Mouse (Mus musculus) brain, adult 2 months (tissue): ENCODE measurements around the gene Acsm4.
"Not testable (repeated sequence)": the region's sequence is repeated elsewhere in the genome, so short reads cannot be mapped to it uniquely, and the experiment has no call there.

Experiments
- DNase-seq: peaks from one replicate; pipeline ENCODE4 v3.0.0; 2011; ENCODE audit warnings: low read depth, low spot score

Gene Acsm4

DNA sequence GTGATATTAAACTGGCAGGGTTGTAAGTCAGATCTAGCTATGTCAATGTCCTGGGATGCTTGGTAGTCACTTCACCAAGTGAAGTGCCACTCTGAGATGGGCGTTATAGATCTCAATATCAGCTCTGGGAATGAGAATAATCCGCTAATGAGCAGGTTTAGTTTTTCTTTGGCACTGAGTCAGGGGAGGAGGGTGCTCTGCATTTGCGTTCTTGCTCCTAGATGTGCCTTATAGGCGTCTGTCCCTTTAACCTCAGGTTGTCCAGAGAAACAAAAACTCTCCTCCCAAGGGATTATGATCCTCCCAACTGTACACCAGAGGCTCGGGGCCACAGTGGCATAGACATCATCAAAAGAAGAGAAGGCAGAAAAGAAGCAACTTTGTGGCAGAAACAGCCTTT, at the start of gene Acsm4:
Gene Acsm4, plus strand, starts transcription at position 301 of the 400 bp plus-strand sequence.
- no peak for DNase-seq

DNA sequence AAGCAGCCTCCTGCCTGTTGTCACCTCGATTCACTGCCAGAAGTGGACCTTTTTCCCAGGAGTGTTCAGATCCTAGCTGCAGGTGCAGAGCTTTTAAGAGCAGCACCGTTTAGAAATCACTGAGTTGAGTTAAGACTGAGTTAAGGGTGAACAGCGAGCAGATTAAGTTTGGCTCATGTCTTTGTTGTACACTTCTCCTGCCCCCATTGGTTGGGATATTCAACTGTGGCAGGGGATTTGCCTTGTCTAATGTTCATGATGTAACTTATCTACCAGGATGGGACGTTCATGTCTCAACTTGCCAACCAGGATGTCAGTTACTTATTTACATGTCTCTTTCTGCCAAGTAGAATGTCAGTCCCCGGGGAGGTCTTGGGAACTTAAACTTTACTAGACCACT, 47.5 kb upstream of the Acsm4 start:
- DNase-seq: no peak

DNA sequence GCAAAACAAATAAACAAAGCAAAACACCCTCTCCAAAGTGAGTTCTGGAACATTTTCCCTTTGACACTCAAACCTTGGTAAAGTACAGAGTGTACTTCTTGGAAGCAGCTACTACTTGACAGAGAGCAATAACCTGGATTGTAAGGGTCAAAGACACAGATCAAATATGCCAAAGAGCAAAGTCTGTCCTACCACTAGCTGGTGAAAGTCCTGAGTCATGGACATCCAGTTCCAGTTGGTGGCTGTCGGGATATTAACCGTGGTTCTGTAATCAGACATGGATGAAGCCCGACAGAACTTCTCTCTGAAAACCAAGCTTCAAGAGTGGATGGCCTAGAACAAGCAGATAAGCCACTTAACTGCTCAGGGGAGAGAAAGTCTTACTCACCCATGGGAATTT, 21.9 kb upstream of the Acsm4 start:
- no peak for DNase-seq

DNA sequence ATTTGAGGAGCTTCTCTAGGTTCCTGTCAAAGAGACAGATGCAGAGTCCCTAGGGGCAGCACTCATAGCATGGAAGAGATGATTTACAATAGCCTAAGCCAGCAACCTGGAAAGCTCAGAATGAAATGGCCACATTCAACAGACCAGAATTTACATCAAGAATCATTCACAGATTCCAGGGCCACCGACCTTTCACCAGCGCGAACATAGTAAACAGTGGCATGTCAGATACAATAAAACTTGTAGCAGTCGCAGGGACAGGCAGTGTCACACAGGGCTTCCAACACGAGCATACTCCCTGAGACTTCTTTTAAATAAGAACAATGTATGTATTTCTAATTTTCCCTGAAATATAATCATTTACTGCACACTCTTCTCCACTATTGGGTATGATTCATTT, 19.4 kb upstream of the Acsm4 start:
- no peak for DNase-seq

DNA sequence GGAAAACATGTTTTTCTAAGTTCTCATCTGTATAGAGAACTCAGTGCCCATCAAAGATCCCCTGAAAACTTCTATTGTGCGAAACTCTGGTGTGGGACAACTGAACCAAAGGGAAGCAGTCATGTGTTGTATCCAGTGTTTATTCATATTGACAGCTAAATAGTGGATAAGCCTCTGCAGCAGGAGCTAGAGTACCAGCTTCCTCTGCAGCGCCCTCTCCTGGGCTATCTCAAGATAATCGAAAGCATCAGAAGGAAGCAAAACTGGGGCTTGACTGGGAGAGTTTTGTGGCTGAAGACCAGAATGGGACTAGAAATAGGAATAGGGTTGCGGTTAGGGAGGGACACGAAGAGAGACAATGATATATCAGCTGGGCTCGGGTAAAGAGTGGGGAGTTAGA, 18.9 kb upstream of the Acsm4 start:
- DNase-seq: peak; percentile 29

DNA sequence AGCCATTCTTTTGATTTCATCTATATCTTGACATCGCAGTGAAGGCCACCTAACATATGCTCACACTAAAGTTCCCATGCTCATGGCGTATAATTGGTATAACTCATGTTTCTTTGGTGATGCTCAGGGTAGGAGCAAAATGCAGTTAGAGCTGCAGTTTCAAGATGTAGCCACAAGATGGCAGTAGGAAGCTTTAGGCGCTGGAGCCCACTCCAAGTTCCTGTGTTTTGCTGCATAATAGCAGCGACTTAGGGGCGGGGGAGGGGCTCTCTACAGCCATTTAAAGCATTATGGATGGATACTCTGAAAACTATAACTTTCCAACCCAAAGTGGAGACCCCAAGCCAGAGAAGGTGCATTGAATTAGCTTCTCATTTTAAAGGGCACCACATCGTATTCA, 16.4 kb upstream of the Acsm4 start:
- peak; percentile 73 for DNase-seq

DNA sequence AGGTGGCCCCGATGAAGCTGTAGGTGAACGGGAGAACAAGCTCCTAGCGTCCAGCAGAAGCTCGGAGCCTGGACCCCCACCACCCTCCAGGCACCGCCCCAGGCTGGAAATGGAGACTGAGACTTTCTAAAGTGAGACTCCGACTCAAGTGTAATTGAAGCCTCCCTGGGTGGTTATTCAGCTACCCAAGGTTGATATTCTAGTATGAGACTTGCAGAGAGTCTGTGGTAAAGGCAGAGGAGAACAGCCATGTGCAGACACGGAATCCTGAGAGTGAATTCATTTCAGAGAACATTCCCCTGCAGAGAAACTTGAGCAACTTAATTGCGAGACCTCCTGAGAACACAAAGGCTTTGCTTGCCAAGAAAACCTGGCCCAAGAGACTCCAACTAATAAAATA, 9.7 kb upstream of the Acsm4 start:
- no peak for DNase-seq

DNA sequence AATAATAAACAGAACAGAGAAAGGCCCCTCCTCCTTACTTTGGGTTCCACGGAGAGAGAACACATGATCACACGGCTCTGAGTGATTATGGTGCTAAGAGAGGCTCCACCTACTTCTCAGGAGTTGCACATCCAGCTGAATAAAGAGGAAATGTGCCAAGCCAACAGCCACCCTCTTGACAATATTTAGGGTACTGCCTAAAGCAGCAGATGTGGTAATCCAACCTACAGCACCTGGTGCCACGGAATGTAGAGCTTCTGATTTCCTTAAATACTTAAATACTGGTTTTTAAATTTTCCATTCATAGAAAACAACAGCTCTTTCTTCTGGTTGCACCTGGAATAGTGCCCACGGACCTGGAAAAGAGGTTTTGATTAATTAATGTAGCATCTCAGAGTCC, 7.1 kb upstream of the Acsm4 start:
- DNase-seq: no peak

DNA sequence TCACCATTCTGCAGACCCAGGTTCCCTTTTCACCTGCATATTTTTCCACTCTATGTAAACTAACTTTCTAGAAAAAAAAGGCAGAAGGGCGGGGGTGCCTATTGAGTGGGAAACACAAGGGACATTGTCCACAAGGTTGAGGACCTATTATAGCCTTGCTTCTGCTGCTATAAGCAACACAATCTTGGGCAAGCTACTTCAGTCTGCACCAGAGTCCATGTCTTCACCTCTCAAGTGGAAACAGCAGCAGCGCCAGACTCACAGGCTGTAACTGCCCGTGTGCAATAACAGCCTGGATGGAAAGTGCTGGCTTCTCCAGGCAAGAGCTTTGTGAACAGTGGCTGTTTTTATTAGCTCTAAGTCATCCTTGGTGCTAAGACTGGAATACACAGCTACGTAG, 2.5 kb downstream of the Acsm4 start:
- no peak for DNase-seq

DNA sequence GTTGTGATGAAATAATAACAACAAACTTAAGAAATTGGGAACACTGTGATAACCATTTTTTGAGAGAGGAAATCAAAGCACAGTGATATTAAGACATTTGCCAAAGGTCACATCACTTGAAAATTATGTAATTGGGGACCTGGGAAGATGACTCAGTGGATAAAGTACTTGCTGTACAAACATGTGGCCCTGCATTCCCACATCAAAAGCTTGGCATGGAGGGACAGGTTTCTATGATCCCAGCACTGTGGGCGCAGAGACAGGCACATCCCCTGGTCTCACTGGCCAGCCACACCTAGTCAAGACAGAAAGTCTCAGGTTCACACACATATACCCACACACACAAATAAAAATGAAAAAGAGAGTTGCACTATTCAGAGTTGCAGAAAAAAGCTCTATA, 5.1 kb downstream of the Acsm4 start:
- no peak for DNase-seq

DNA sequence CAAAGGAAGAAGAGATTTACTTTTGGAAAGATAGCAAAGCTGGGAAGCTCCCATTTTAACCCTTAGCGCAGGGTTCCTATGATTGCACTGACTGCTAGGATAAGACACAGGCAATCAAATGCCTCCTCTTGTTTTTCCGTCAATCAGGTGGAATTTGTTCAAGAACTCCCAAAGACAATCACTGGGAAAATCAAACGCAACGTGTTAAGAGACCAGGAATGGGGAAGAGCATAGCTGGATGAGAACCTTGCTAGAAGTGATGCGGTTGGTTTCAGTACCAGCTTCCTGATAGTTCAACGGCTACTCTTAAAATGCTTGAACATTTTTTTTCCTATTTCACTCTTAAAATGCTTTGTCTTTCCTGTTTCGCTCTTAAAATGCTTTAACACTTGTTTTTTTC, 24.3 kb downstream of the Acsm4 start:
- DNase-seq: no peak

DNA sequence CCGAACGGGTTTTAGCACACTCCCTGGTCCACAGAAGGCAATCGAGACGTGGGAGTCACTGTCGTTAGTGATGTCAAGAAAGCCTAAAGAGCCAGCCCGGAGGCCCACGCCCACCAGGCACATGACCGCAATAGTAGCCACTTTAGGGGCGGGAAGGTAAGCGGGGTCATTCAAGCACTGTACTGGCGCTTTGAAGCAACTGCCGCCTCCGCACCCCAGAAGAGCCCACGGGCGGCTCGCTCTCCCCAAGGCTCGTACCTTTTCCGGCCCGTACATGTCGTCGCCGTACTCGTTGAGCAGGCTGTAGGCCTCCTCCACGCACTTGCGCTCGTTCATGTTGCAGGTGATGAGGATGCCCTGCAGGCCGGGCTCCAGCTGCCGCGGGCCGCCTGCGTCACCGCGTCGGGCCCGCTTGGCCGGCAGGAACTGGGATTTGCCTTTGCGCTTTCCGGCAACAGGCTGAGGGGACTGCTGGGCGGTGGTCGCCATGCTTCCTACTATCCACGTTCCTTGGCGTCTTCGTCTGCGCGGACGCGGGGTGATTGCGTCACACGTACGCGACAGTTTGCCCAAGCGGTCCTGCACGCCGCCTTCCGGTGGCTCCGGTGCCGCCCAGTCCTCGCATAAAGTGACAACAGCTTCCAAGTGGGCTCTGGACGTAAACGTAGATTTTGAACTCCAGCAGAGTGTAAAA, 30.6 kb downstream of the Acsm4 start, which contains the start of gene Thumpd1:
Gene Thumpd1, minus strand, starts transcription at position 546 of the 694 bp plus-strand sequence.
- DNase-seq: peak; percentile 98

DNA sequence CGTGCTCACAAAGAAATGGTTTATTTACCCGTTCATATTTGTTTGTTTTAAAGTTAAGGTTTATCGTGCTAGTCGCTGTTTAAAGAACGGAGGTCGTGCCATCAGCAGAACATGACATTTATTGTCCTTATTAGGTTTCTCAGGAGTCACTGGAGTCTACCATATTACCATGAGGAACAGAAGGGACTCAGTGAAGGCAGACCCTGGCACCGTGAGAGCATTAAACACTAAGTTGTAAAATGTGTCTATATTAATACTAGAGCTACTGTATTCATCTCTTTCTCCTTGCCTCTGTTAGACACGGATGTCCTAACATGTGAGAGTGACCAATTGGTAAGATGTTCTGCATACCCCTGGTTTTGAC, 31.1 kb downstream of the Acsm4 start:
- no peak for DNase-seq

DNA sequence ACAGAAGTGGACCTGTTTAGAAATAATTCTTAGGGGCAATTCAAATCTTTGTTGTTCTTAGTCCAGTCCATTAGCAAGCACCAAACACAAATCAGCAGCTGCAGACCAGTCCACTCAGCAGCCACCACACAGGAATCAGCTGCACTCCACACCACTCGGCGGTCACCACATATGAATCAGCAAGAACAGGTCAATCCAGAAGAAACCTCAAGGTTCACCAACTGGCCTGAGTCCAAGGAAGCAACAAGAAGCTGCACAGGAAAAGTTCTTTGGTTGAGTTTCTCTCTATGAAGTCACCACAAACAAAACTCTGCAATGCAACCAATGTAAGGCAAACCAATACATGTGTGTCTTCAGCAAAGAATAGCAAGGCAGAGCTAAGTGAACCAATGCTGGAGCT, 37.8 kb downstream of the Acsm4 start:
- no peak for DNase-seq

DNA sequence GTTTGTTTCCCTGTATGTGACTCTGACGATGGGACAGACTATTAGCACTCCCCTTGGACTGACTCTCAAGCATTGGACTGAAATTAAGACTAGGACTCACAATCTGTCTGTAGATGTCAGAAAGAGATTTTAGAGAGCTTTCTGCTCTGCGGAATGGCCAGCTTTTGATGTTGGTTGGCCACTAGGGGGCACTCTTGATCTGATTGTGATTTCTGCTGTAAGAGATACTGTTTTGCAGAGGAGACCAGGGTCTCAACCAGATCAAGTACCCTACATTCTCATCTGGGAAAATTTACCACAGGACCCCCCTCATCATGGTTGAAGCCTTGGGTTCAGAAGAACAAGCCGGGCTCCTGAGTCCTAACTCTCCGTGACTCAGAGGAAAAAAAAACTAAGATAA, 41.4 kb downstream of the Acsm4 start:
- DNase-seq: peak; percentile 70

DNA sequence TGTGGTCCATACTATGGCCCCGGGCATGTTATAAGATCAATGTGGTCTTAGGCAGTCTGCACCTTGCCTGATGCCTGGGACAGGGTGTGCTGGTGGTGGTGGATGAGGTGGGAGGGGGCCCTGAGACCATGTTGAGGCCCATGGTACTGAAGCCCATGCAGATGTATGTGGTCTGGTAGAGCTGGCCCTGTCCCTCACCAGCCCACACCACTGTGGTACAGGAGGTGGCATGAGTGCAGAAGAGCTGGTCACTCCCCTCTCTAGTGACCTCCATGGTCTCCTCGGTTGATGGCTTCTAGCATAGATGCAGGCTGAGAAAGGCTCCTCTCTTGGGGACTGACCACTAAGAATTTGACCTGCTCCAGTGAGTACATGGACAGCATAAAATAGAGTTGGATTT, 49.1 kb downstream of the Acsm4 start:
- DNase-seq: no peak

DNA sequence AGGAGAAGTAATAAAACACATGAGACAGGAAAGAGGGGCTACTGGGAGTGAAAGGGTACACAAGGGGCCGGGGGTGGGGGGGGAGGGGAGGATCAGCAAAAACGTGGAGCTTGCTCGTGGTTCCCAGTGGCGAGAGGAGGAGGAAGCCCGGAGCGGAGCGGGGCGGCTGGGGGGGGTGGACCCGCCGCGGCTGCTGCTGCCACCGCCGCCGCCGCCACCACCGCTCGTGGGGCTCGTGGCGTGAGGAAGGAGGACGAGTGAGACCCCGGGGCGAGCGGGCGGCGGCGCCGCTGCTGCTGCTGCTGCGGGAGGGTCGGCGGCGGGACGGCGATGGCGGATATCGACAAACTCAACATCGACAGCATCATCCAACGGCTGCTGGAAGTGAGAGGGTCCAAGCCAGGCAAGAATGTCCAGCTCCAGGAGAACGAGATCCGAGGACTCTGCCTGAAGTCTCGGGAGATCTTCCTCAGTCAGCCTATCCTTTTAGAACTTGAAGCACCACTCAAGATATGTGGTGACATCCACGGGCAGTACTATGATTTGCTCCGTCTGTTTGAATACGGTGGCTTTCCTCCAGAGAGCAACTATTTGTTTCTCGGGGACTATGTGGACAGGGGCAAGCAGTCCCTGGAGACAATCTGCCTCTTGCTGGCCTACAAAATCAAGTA, 50.1 kb downstream of the Acsm4 start:
- not testable (repeated sequence) for DNase-seq

DNA sequence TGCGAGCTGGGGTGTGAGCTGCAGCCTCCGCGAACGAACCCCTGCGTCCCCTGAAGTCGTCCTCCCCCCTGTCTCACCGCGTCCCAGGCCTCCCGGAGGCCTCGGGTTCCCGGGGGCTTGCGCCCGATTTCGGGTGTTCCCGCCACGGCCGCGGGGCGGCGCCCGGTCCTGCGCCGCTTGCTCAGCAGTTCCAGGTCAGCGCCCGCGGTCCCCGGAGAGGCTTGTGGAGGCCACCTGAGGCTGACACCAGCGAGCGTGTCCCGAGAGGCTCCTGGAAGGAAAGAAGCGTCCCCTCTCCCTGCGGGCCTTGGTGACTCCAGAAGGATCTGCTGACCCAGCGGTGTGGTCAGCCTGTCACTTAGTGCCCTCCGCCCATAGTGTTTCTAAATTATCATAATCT, 54.5 kb downstream of the Acsm4 start:
- no peak for DNase-seq

DNA sequence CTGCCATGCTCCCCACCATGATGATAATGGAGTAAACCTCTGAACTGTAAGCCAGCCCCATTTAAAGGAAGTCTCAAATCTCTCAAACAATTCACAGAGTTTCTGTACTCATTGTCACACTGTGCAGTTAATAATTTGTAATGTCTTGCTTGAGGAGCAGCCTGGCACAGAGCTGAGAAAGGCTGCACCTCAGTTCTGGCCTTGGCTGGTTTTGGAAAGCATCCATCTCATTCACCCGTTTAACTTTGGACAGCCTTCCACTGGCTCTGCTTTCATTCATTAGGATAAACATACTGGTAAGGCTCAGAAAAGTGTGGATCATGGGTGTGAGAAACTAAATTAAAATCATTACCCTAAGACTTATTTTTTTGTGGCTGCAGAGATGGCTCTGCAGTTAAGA, 56.0 kb downstream of the Acsm4 start:
- DNase-seq: no peak

DNA sequence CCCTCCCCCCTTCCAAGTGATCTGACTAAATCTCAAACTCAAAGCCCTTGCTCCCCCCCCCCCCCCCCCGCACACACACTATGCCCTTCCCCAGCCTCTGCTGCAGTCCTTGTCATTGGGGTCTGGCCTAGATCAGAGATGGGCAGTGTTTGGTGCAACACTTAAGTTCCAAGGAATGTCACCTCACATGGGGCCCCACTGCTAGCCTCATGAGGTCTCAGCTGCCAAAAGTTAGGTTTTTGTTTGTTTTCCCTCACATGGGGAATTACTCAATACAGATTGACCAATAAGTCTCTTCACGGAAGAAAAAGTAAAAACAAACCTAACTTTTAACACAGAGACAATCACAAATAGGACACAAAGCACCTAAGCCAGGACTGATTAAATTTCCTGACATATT, 58.9 kb downstream of the Acsm4 start:
- no peak for DNase-seq

DNA sequence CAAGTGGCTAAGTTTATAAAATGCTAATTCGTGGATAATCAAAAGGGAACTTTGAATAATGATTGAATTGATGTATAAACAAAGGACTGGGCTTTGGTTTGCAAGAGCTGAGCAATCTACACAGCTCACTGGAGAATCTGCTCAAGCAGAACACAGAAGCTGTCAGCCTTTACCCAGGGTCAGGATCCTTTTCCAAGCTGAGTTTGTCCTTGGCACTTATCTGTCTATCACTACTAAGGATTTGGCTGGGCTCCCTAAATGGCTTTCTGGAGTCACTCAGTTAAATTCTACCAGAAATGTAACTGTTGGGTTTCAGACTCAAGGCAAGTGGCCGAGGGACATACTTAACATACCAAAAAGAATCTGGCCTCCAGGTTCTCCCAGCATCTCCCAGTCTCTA, 60.1 kb downstream of the Acsm4 start:
- DNase-seq: no peak

DNA sequence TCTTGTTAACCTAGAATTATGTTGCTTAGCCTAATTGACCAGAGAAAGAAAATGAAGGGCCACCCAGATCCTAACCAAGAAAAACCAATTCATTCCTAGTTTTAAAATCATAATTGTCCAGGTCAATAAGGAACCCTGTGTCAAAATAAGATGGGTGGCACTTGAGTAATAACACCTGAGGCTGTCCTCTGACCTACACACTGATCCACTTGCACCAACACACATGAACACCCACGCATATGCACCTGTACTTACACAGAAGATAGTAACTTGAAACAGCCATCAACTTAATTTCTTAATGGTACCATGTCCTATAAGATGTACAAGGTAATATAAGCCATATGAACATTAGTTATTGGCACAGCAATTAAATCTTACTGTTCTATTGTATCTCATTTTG, 63.9 kb downstream of the Acsm4 start:
- no peak for DNase-seq

DNA sequence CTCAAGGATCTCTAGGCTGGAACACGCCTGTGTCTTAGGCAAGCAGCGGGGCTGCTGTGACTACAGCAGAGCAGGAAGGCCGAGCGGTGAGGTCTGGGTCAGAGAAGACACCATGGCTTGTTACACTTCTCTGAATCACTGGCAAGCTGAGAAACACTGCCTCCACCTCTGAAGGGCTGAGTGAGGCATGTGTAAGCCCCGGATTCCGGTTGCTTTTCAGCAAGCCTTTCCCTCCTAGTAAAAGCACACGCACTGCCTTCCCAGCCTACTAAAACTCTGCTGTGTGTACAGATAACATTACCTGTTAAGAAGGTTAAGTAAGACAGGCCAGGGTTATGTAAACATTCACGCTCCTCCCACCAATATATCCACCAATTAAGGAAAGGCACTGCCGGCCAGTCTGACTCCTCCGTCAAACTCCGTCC, 70.7 kb downstream of the Acsm4 start, which contains the start of gene Acsm3:
Gene Acsm3, plus strand, starts transcription at position 397 of the 425 bp plus-strand sequence.
- no peak for DNase-seq
